In the genomic region with DNA sequence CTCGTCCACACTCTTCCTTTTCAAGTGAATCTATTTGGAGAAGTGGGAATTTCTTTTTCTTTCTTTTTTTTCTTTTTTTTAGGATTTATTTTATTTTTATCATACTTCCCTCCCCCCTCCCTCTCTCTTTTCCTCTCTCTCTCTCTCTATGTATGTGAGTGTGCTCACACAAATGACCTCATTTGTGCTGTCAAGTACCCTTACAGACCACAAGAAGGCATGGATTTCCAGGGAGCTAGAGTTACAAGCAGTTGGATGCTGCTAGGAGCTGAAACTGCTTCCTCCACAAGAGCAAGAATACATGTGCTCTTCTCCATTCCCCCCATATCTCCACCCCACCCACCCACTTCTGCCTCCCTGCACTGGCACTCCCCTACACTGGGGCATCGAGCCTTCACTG, we compare ENCODE assay signal across 30 mouse cellular contexts.
DNase-seq lines count a peak whose midpoint lies in the region; ATAC-seq and TF ChIP-seq lines count a peak whose summit lies in the region.
"Had no signal": no experiment of that assay in that cellular context is flagged by ENCODE, and none has a peak within 500 bp of the region (broad histone marks: within the 10 kb centered on the region; RNA-seq: fewer than 3 reads in every experiment).

No protein-coding gene starts in this region.

- ATAC-seq in heart, embryonic 12.5 days (ENCODE audit: insufficient number of reproducible peaks, low FRiP score) = no peak
- peak; percentile 49; the same call in 1 of the 2 replicates for ATAC-seq in lung, embryonic 16.5 days (ENCODE audit: low read depth)
- ATAC-seq in kidney, embryonic 15.5 days (replicated peaks; ENCODE audit: low FRiP score) = no peak
- no peak for ATAC-seq in liver, postnatal 0 days
- ATAC-seq: forebrain, embryonic 13.5 days; forebrain, postnatal 0 days; hindbrain, postnatal 0 days; Patski had no signal

- no peaks in the 10 kb centered on the region for H3K36me3 ChIP-seq in heart, embryonic 12.5 days
- H3K36me3 ChIP-seq in lung, embryonic 16.5 days (ENCODE audit: control insufficient read depth, insufficient read depth, low read length) = no peaks in the 10 kb centered on the region
- H3K36me3 ChIP-seq in kidney, embryonic 15.5 days = no peaks in the 10 kb centered on the region
- H3K36me3 ChIP-seq in liver, postnatal 0 days (replicated peaks; ENCODE audit: insufficient read depth, low read length) = no peaks in the 10 kb centered on the region
- H3K36me3 ChIP-seq: embryonic facial prominence, embryonic 10.5 days; embryonic facial prominence, embryonic 13.5 days; G1E; heart, embryonic 13.5 days had no signal

- no peaks in the 10 kb centered on the region for H3K27me3 ChIP-seq in heart, embryonic 12.5 days (replicated peaks)
- no peaks in the 10 kb centered on the region for H3K27me3 ChIP-seq in lung, embryonic 16.5 days (ENCODE audit: control insufficient read depth, insufficient read depth, low read depth, low read length)
- H3K27me3 ChIP-seq in kidney, embryonic 15.5 days = no peaks in the 10 kb centered on the region
- no peaks in the 10 kb centered on the region for H3K27me3 ChIP-seq in liver, postnatal 0 days (ENCODE audit: insufficient read depth, low read length)
- H3K27me3 ChIP-seq: CH12.LX; embryonic facial prominence, embryonic 13.5 days; forebrain, embryonic 13.5 days; heart, embryonic 13.5 days had no signal

- DNase-seq in heart, adult 11 months = peak; percentile 39
- DNase-seq in lung, adult 2 months = no peak
- peak; percentile 3 for DNase-seq in lung, postnatal 10 days
- DNase-seq in liver, postnatal 0 days = no peak
- DNase-seq: adrenal gland, postnatal 10 days; adrenal gland, postnatal 36 days; B cell, adult 2 months; cerebellum, adult 2 months; cerebellum, adult 9-11 months; cerebellum, postnatal 25 days; embryo, embryonic 11 days; forebrain, postnatal 0 days; gastrocnemius, adult 2 months; gastrocnemius, postnatal 14 days; heart, adult 18-20 months; heart, postnatal 14 days; heart, postnatal 4 days had no signal

- H3K4me1 ChIP-seq in heart, embryonic 12.5 days (replicated peaks) = 0 out of 2 replicates have a peak, but pooled peaks cover 3% of the 10 kb centered on the region
- H3K4me1 ChIP-seq in lung, embryonic 16.5 days (replicated peaks; ENCODE audit: control insufficient read depth, insufficient read depth, low read length) = no peaks in the 10 kb centered on the region
- H3K4me1 ChIP-seq in lung, adult 2 months (ENCODE audit: control insufficient read depth, insufficient read depth, low read length) = no peaks in the 10 kb centered on the region
- no peaks in the 10 kb centered on the region for H3K4me1 ChIP-seq in kidney, embryonic 15.5 days
- H3K4me1 ChIP-seq in liver, postnatal 0 days (ENCODE audit: insufficient read depth) = no peaks in the 10 kb centered on the region
- H3K4me1 ChIP-seq: embryonic facial prominence, embryonic 13.5 days; forebrain, embryonic 13.5 days had no signal

- H3K4me3 ChIP-seq in heart, embryonic 12.5 days = no peak overlapping the region
- H3K4me3 ChIP-seq in lung, embryonic 16.5 days (ENCODE audit: low read length) = no peak overlapping the region
- H3K4me3 ChIP-seq in lung, adult 2 months (replicated peaks; ENCODE audit: extremely low read depth, low read depth, low read length) = no peak overlapping the region
- no peak overlapping the region for H3K4me3 ChIP-seq in kidney, embryonic 15.5 days (replicated peaks)
- no peak overlapping the region for H3K4me3 ChIP-seq in liver, postnatal 0 days (ENCODE audit: low read depth, low read length)
- H3K4me3 ChIP-seq: embryonic facial prominence, embryonic 10.5 days; embryonic facial prominence, embryonic 13.5 days; erythroblast, embryonic 14.5 days; forebrain, embryonic 13.5 days; gastrocnemius, adult 2 months; heart, embryonic 13.5 days had no signal

- no peak overlapping the region for H3K9ac ChIP-seq in heart, embryonic 12.5 days
- H3K9ac ChIP-seq in lung, embryonic 16.5 days (ENCODE audit: low read length) = no peak overlapping the region
- H3K9ac ChIP-seq in kidney, embryonic 15.5 days = no peak overlapping the region
- H3K9ac ChIP-seq in liver, postnatal 0 days (replicated peaks) = no peak overlapping the region
- H3K9ac ChIP-seq: embryonic facial prominence, embryonic 13.5 days; forebrain, embryonic 13.5 days; forebrain, postnatal 0 days; heart, embryonic 13.5 days; hindbrain, embryonic 14.5 days had no signal

- WGBS in heart, embryonic 12.5 days = 70% methylated on average over 2 of the region's 2 CpGs
- WGBS in lung, embryonic 16.5 days = 69% methylated on average over 2 of the region's 2 CpGs
- 79% methylated on average over 2 of the region's 2 CpGs for WGBS in lung, adult 2 months
- 87% methylated on average over 2 of the region's 2 CpGs for WGBS in kidney, embryonic 15.5 days
- 81% methylated on average over 2 of the region's 2 CpGs for WGBS in liver, postnatal 0 days (ENCODE audit: insufficient replicate concordance)

- no peak for TF ChIP-seq POLR2A in lung, adult 2 months (IDR thresholded peaks at IDR 0.05; ENCODE audit: borderline replicate concordance, extremely low read depth, low read depth, low read length)

- no peaks in the 10 kb centered on the region for H3K9me3 ChIP-seq in heart, embryonic 12.5 days (replicated peaks)
- no peaks in the 10 kb centered on the region for H3K9me3 ChIP-seq in lung, embryonic 16.5 days (ENCODE audit: control insufficient read depth, low read length)
- no peaks in the 10 kb centered on the region for H3K9me3 ChIP-seq in kidney, embryonic 15.5 days (replicated peaks)
- no peaks in the 10 kb centered on the region for H3K9me3 ChIP-seq in liver, postnatal 0 days (ENCODE audit: low read length)
- H3K9me3 ChIP-seq: embryonic facial prominence, embryonic 10.5 days; embryonic facial prominence, embryonic 13.5 days; forebrain, embryonic 13.5 days; heart, embryonic 13.5 days had no signal

- TF ChIP-seq EP300 in liver, postnatal 0 days (IDR thresholded peaks at IDR 0.05; ENCODE audit: low read depth) = no peak

- H3K27ac ChIP-seq in heart, embryonic 12.5 days (ENCODE audit: poor library complexity, severe bottlenecking) = no peak overlapping the region
- H3K27ac ChIP-seq in lung, embryonic 16.5 days (ENCODE audit: low read length) = no peak overlapping the region
- no peak overlapping the region for H3K27ac ChIP-seq in kidney, embryonic 15.5 days
- no peak overlapping the region for H3K27ac ChIP-seq in liver, postnatal 0 days (ENCODE audit: low read depth)
- H3K27ac ChIP-seq: embryonic facial prominence, embryonic 10.5 days; embryonic facial prominence, embryonic 13.5 days; forebrain, embryonic 13.5 days; gastrocnemius, adult 2 months; heart, embryonic 13.5 days; hindbrain, embryonic 14.5 days; hindbrain, postnatal 0 days had no signal

- no peak overlapping the region for H3K4me2 ChIP-seq in heart, embryonic 12.5 days
- H3K4me2 ChIP-seq in lung, embryonic 16.5 days (ENCODE audit: low read depth, low read length) = no peak overlapping the region
- H3K4me2 ChIP-seq in kidney, embryonic 15.5 days = no peak overlapping the region
- H3K4me2 ChIP-seq in liver, postnatal 0 days (ENCODE audit: low read depth, low read length) = no peak overlapping the region
- H3K4me2 ChIP-seq: embryonic facial prominence, embryonic 13.5 days; forebrain, embryonic 13.5 days; heart, embryonic 13.5 days; hindbrain, embryonic 14.5 days had no signal

- no peak for TF ChIP-seq CTCF in lung, adult 2 months (IDR thresholded peaks at IDR 0.05; ENCODE audit: insufficient read depth, low read length)
- no peak for TF ChIP-seq CTCF in liver, postnatal 0 days (IDR thresholded peaks at IDR 0.05; ENCODE audit: low read depth)

Comparison
In these comparisons a context has a peak if more than half of its experiments do, and no peak if none do; other contexts are left out.
1. DNase-seq: peak in heart, adult 11 months (single experiment) and lung, postnatal 10 days (single experiment); none in lung, adult 2 months (single experiment) and liver, postnatal 0 days (single experiment).